Mouse (Mus musculus): ENCODE measurements around the gene Tarbp2.

DNA sequence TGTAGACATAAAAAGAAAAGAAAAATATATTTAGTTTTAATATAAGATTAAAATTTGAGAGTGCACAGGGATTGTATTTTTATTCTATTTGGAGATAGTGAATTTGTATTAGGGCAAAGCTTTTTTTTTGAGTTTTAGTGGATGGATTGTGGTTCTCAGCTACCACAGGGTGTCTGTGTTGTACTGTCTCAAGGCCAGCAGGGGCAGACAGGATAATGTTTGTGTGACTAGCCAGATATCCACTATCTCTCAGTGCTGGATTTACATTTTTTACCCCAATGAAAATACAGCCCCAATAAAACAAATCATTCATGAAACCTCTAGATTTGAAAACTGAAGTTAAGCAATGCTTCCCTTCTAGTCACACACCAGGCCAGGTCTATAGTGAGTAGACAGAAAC, 39.6 kb downstream of the Tarbp2 start:
- no peak for TF ChIP-seq POLR2A (IDR thresholded peaks at IDR 0.05; ENCODE audit: low read depth, low read length)
- TF ChIP-seq CTCF (IDR thresholded peaks at IDR 0.05; ENCODE audit: extremely low read depth, insufficient read length, insufficient replicate concordance, low read depth, low read length) = no peak

Data from small intestine, adult 2 months (tissue).